Mouse (Mus musculus) ES-Bruce4 (cell line): ENCODE data around the gene Ccer1.

ENCODE experiments used
- CTCF ChIP-seq: IDR thresholded peaks from one replicate; pipeline ENCODE4 v1.8.1; 2011; ENCODE audit warnings: low read depth, low read length
- POLR2A ChIP-seq: IDR thresholded peaks from one replicate; pipeline ENCODE4 v1.8.1; 2011; ENCODE audit warnings: low read length; ENCODE audit not compliant: insufficient read depth

DNA sequence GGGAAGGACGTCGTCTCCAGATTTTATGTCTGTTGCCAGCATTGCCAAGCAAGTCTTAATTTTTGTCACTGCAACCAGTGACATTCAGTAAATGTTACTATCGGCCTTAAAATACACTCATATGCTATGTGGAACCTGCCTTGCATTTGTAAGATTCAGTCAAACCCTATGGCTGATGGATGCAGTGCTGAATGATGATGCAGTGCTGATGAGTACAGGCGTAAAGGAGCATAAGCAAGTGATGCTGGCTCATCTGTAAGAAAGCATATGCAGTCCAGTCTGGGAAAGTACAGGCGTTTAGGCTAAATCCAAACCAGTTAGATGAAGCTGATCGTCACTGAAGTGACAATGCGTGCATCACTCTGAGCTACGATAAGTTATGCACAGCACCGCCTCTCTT lies 29.9 kb downstream of the Ccer1 start:
- no peak for TF ChIP-seq CTCF
- TF ChIP-seq POLR2A = no peak
